Mouse (Mus musculus) cortical plate, adult 2 months (tissue): ENCODE measurements at regions not wholly inside any gene's neighbourhood (a gene's known extent, or its start where the extent isn't known, plus 50 kb on each side); places are given as distances from the start of the nearest gene placed in this dataset.

Experiments
- CTCF ChIP-seq: fragments of 200-500 bp; IDR thresholded peaks from 2 replicates; pipeline ENCODE4 v1.5.1; 2011; ENCODE audit warnings: mild to moderate bottlenecking, control low read depth, low read length; ENCODE audit not compliant: insufficient read depth; ENCODE audit errors: extremely low read depth
- POLR2A ChIP-seq: fragments of 200-500 bp; IDR thresholded peaks from 2 replicates; pipeline ENCODE4 v1.6.1; 2011; ENCODE audit warnings: mild to moderate bottlenecking, low read length, control low read depth; ENCODE audit not compliant: insufficient read depth; ENCODE audit errors: extremely low read depth

DNA sequence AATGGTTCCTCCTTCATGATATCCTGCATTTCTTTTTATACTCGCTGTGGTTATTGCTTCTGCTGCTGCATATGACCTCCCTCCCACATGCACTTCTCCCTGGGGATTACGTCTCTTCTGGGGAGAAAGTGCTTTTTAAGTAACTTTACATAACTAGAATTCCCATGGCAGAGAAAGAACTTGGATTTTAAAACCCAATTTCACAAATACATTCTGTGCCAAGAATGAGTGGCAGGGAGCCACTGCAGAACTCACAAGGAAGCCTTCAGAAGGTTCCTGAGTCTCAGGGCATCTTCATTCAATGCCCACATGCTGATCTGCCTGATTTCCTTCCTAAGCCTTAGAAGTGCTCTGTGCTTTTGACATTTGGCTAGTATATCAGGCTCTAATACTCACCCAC lies 259.8 kb downstream of the Myh15 start:
- no peak for TF ChIP-seq CTCF
- TF ChIP-seq POLR2A = no peak
